Mouse (Mus musculus) heart, postnatal 0 days (tissue): Measurements from ENCODE around the gene Cdh24.

Experiments
- CTCF ChIP-seq: IDR thresholded peaks from 2 replicates; pipeline ENCODE4 v1.5.1; 2016; ENCODE audit warnings: antibody characterized with exemption, control low read depth, low read depth
- EP300 ChIP-seq: IDR thresholded peaks from 2 replicates; pipeline ENCODE4 v1.6.1; 2016; ENCODE audit warnings: antibody characterized with exemption, low read depth

GRCm38 (mm10) chr14:54660009-54660408 lies 18.8 kb upstream of the Cdh24 start:
- TF ChIP-seq CTCF (no peak), EP300 (no peak)
